Mouse (Mus musculus): ENCODE results near the gene Dnm2.

Dnm2 gene

GRCm38 (mm10) chr9:21545916-21546788 is 121.4 kb downstream of the Dnm2 start:
- peak; percentile 98 for DNase-seq (ENCODE audit: low read depth, low spot score)

- no peak for DNase-seq (ENCODE audit: low read depth, low spot score)
Measured at GRCm38 (mm10) chr9:21546789-21547074, 122.0 kb downstream of the Dnm2 start, which contains the start of gene Carm1. Carm1 (plus strand) TSS chr9:21546894.

GRCm38 (mm10) chr9:21547075-21547941 is 122.6 kb downstream of the Dnm2 start:
- DNase-seq (ENCODE audit: low read depth, low spot score): peak; percentile 61

- no peak for DNase-seq (ENCODE audit: low read depth, low spot score)
Measured at GRCm38 (mm10) chr9:21551049-21551448, 126.3 kb downstream of the Dnm2 start.

- no peak for DNase-seq (ENCODE audit: low read depth, low spot score)
Measured at GRCm38 (mm10) chr9:21553607-21554273, 129.0 kb downstream of the Dnm2 start.

GRCm38 (mm10) chr9:21555198-21555742 is 130.6 kb downstream of the Dnm2 start:
- peak; percentile 35 for DNase-seq (ENCODE audit: low read depth, low spot score)

GRCm38 (mm10) chr9:21556996-21557395 is 132.3 kb downstream of the Dnm2 start:
- no peak for DNase-seq (ENCODE audit: low read depth, low spot score)
